Mouse (Mus musculus) G1E (cell line): ENCODE data around the gene Rrp12. TPM values are rescaled to one million over a fixed set of nuclear protein-coding genes. Genes with fewer than 3 reads are reported as not detected.

Experiments used
- ATAC-seq: 2 replicates; pipeline ENCODE4 v1.8.0; 2016; ENCODE audit warnings: mild to moderate bottlenecking; ENCODE audit not compliant: insufficient number of reproducible peaks, poor library complexity, low FRiP score, severe bottlenecking; ENCODE audit errors: extremely low read depth
- DNase-seq: peaks from one replicate; pipeline ENCODE4 v3.0.0; 2012; ENCODE audit warnings: low spot score
- H3K27me3 ChIP-seq: 2 replicates; pipeline ENCODE4 v1.6.1; 2012; ENCODE audit warnings: mild to moderate bottlenecking, low read length, inconsistent platforms; ENCODE audit not compliant: insufficient read depth
- H3K36me3 ChIP-seq: replicated peaks from 2 replicates; pipeline ENCODE3; 2012; ENCODE audit warnings: mild to moderate bottlenecking, inconsistent platforms
- H3K4me1 ChIP-seq: 2 replicates; pipeline ENCODE4 v1.6.1; 2012; ENCODE audit warnings: low read depth, low read length, inconsistent platforms, mixed read lengths; ENCODE audit not compliant: insufficient read depth
- H3K4me3 ChIP-seq: 2 replicates; pipeline ENCODE4 v1.5.1; 2012; ENCODE audit warnings: low read depth, mild to moderate bottlenecking, inconsistent platforms, low read length, moderate library complexity, mixed read lengths
- H3K9me3 ChIP-seq: replicated peaks from 2 replicates; pipeline ENCODE4 v1.6.1; 2012; ENCODE audit warnings: inconsistent platforms
- CTCF ChIP-seq: IDR thresholded peaks from 2 replicates; pipeline ENCODE4 v1.5.1; 2012; ENCODE audit warnings: low read depth, low read length, inconsistent platforms, mixed read lengths
- GATA1 ChIP-seq: IDR thresholded peaks from 2 replicates; pipeline ENCODE4 v1.6.1; 2012; ENCODE audit warnings: borderline replicate concordance, low read length, inconsistent platforms, mixed read lengths
- GATA2 ChIP-seq: IDR thresholded peaks from 2 replicates; pipeline ENCODE4 v1.6.1; 2012; ENCODE audit warnings: low read depth, low read length, inconsistent platforms, borderline replicate concordance
- POLR2AphosphoS5 ChIP-seq: IDR thresholded peaks from 2 replicates; pipeline ENCODE4 v1.6.1; 2012; ENCODE audit warnings: low read depth, low read length, inconsistent platforms; ENCODE audit not compliant: insufficient replicate concordance
- TAL1 ChIP-seq: conservative IDR thresholded peaks from 2 replicates; pipeline ENCODE4 v1.6.1; 2012; ENCODE audit warnings: low read depth, low read length, inconsistent platforms, mixed read lengths
- polyA plus RNA-seq: library from polyadenylated mRNA; stranded (reverse); fragments of >175 nt; gene quantifications from 2 replicates; pipeline ENCODE4 v1.2.3, GENCODE M21; 2012
- total RNA-seq, 2 experiments: library from RNA; stranded (forward) in 1 of 2; stranded (reverse) in 1 of 2; fragments of 200-1000 nt in 1 of 2; fragments of >200 nt in 1 of 2; fragmentation: Nextera tagmentation in 1 of 2; gene quantifications; 2 replicates each; pipeline ENCODE4 v1.2.3; 2014 to 2017

Rrp12 gene
- total and polyA plus RNA-seq, 3 experiments, result 14.9 to 33.8 (median 16.5) TPM

DNA sequence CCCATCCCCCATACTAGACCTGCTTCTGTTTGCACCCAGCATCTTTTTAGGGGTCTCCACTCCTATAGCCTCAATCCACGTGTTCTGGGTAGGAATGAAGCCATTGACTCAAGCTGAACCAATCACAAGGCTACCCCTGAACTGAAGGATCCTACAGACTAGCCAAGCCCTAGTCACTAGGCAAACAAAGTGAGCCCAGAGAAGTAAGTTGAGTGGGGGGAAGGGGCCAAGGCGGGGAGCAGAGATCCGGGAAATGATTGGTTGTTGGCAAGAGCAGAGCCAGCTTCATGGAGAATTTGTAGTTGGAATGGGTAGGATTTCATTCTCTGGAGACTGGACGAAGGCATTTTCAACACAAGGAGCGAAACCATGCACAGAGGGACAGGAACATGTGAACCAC is 79.1 kb downstream of the Rrp12 start:
- H3K36me3 ChIP-seq, result no peaks in the 10 kb centered on the region
- H3K4me3 ChIP-seq, result no peak overlapping the region
- H3K4me1 ChIP-seq, result peaks cover 13% of the 10 kb centered on the region
- no peak for TF ChIP-seq GATA1
- no peak for TF ChIP-seq CTCF
- TF ChIP-seq GATA2, result no peak
- no peak for TF ChIP-seq TAL1
- no peak for TF ChIP-seq POLR2AphosphoS5
- no peak for ATAC-seq
- no peaks in the 10 kb centered on the region for H3K27me3 ChIP-seq
- DNase-seq, result no peak
- peaks cover 4% of the 10 kb centered on the region for H3K9me3 ChIP-seq

DNA sequence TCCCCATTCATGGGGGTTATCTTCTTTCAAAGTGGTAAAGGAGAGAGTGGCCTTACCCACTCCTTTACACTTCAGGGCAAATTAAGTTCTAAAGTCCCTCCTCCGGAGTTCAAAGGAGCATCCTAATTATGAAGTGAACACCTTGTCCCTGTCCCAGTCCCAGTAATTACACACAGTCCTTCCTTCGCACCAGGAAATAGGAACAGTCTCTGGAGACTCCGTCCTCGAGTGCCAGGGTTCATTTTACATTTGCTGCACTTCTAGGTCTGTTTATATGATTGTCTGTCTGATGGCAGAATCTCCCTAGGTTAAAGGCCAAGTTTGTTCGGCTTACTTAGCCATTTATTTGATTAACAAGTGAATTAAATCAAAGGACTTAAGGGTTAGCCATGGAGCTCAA is 79.6 kb downstream of the Rrp12 start:
- TF ChIP-seq POLR2AphosphoS5, result no peak
- TF ChIP-seq GATA2, result no peak
- TF ChIP-seq TAL1, result no peak
- TF ChIP-seq GATA1, result no peak
- TF ChIP-seq CTCF, result no peak
- H3K36me3 ChIP-seq, result no peaks in the 10 kb centered on the region
- H3K9me3 ChIP-seq, result peaks cover 4% of the 10 kb centered on the region
- no peak for DNase-seq
- H3K4me1 ChIP-seq, result peaks cover 13% of the 10 kb centered on the region
- no peak overlapping the region for H3K4me3 ChIP-seq
- no peak for ATAC-seq
- no peaks in the 10 kb centered on the region for H3K27me3 ChIP-seq

DNA sequence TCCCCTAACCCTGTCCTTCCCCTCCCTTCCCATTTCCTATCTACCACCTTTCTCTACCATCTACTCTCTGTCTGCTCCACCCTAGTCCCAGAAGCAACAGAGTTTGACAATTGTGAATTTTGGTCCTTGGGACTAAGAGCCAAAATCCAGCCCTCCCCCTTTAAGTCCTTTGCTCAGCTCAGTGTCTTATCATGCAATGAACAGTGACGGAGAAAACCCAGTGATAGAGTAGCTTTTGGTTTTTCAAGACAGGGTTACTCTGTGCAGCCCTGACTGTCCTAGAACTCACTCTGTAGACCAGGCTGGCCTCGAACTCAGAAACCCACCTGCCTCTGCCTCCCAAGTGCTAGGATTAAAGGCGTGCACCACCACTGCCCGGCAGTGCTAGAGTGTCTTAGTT is 82.6 kb downstream of the Rrp12 start:
- Histone ChIP-seq H3K9me3 (peaks cover 4% of the 10 kb centered on the region), H3K4me3 (no peak overlapping the region), H3K4me1 (peaks cover 13% of the 10 kb centered on the region), H3K36me3 (no peaks in the 10 kb centered on the region), H3K27me3 (no peaks in the 10 kb centered on the region)
- TF ChIP-seq TAL1, result no peak
- TF ChIP-seq CTCF, result no peak
- no peak for TF ChIP-seq GATA2
- no peak for TF ChIP-seq POLR2AphosphoS5
- no peak for TF ChIP-seq GATA1
- DNase-seq, result no peak
- no peak for ATAC-seq

Other genes starting within 250 kb of the Rrp12 start
- gene Slit1, start 152.5 kb downstream of the Rrp12 start, total RNA-seq (2014; fragmentation: Nextera tagmentation), result not detected in 2 replicates
- 0.11 TPM in 1 of 2 replicates, not detected in the other for gene Slit1, start 152.5 kb downstream of the Rrp12 start, total RNA-seq (2017)
- gene Slit1, start 152.5 kb downstream of the Rrp12 start, polyA plus RNA-seq, result 0.04 TPM in 1 of 2 replicates, not detected in the other
- gene Arhgap19, start 94.1 kb downstream of the Rrp12 start, total RNA-seq (2014; fragmentation: Nextera tagmentation), result 66.1 and 95.6 TPM in 2 replicates
- 41.0 and 46.9 TPM in 2 replicates for gene Arhgap19, start 94.1 kb downstream of the Rrp12 start, total RNA-seq (2017)
- 6.9 and 9.0 TPM in 2 replicates for gene Arhgap19, start 94.1 kb downstream of the Rrp12 start, polyA plus RNA-seq
- 11.4 and 13.5 TPM in 2 replicates for gene Frat1, start 66.2 kb downstream of the Rrp12 start, total RNA-seq (2014; fragmentation: Nextera tagmentation)
- 17.9 and 19.8 TPM in 2 replicates for gene Frat1, start 66.2 kb downstream of the Rrp12 start, total RNA-seq (2017)
- 41.1 and 52.6 TPM in 2 replicates for gene Frat1, start 66.2 kb downstream of the Rrp12 start, polyA plus RNA-seq
- 15.3 and 17.8 TPM in 2 replicates for gene Frat2, start 48.0 kb downstream of the Rrp12 start, total RNA-seq (2014; fragmentation: Nextera tagmentation)
- 23.4 and 30.4 TPM in 2 replicates for gene Frat2, start 48.0 kb downstream of the Rrp12 start, total RNA-seq (2017)
- gene Frat2, start 48.0 kb downstream of the Rrp12 start, polyA plus RNA-seq, result 42.6 and 60.2 TPM in 2 replicates
- 910 and 922 TPM in 2 replicates for gene Pgam1, start 15.8 kb upstream of the Rrp12 start, total RNA-seq (2014; fragmentation: Nextera tagmentation)
- gene Pgam1, start 15.8 kb upstream of the Rrp12 start, total RNA-seq (2017), result 501 and 541 TPM in 2 replicates
- 573 and 600 TPM in 2 replicates for gene Pgam1, start 15.8 kb upstream of the Rrp12 start, polyA plus RNA-seq
- gene Exosc1, start 37.2 kb upstream of the Rrp12 start, total RNA-seq (2014; fragmentation: Nextera tagmentation), result 81.0 and 95.9 TPM in 2 replicates
- gene Exosc1, start 37.2 kb upstream of the Rrp12 start, total RNA-seq (2017), result 50.2 and 52.2 TPM in 2 replicates
- 20.3 and 29.3 TPM in 2 replicates for gene Exosc1, start 37.2 kb upstream of the Rrp12 start, polyA plus RNA-seq
- 36.7 and 45.4 TPM in 2 replicates for gene Zdhhc16, start 37.3 kb upstream of the Rrp12 start, total RNA-seq (2014; fragmentation: Nextera tagmentation)
- gene Zdhhc16, start 37.3 kb upstream of the Rrp12 start, total RNA-seq (2017), result 27.8 and 29.7 TPM in 2 replicates
- gene Zdhhc16, start 37.3 kb upstream of the Rrp12 start, polyA plus RNA-seq, result 25.6 and 34.0 TPM in 2 replicates
- gene Mms19, start 85.0 kb upstream of the Rrp12 start, total RNA-seq (2014; fragmentation: Nextera tagmentation), result 27.5 and 39.4 TPM in 2 replicates
- 26.2 and 31.7 TPM in 2 replicates for gene Mms19, start 85.0 kb upstream of the Rrp12 start, total RNA-seq (2017)
- gene Mms19, start 85.0 kb upstream of the Rrp12 start, polyA plus RNA-seq, result 16.1 and 17.4 TPM in 2 replicates
- 2.6 and 19.9 TPM in 2 replicates for gene Ubtd1, start 85.6 kb upstream of the Rrp12 start, total RNA-seq (2014; fragmentation: Nextera tagmentation)
- gene Ubtd1, start 85.6 kb upstream of the Rrp12 start, total RNA-seq (2017), result 4.8 and 7.7 TPM in 2 replicates
- gene Ubtd1, start 85.6 kb upstream of the Rrp12 start, polyA plus RNA-seq, result 4.0 and 4.2 TPM in 2 replicates
- not detected in 2 replicates for gene Ankrd2, start 139.8 kb upstream of the Rrp12 start, total RNA-seq (2014; fragmentation: Nextera tagmentation)
- gene Ankrd2, start 139.8 kb upstream of the Rrp12 start, total RNA-seq (2017), result 0.23 TPM in 1 of 2 replicates, not detected in the other
- not detected in 2 replicates for gene Ankrd2, start 139.8 kb upstream of the Rrp12 start, polyA plus RNA-seq
- gene Hoga1, start 149.4 kb upstream of the Rrp12 start, total RNA-seq (2014; fragmentation: Nextera tagmentation), result not detected in 2 replicates
- not detected in 2 replicates for gene Hoga1, start 149.4 kb upstream of the Rrp12 start, total RNA-seq (2017)
- not detected in 2 replicates for gene Hoga1, start 149.4 kb upstream of the Rrp12 start, polyA plus RNA-seq
- gene 4933411K16Rik, start 156.1 kb upstream of the Rrp12 start, total RNA-seq (2014; fragmentation: Nextera tagmentation), result not detected in 2 replicates
- gene 4933411K16Rik, start 156.1 kb upstream of the Rrp12 start, total RNA-seq (2017), result not detected in 2 replicates
- not detected in 2 replicates for gene 4933411K16Rik, start 156.1 kb upstream of the Rrp12 start, polyA plus RNA-seq
- gene Morn4, start 190.2 kb upstream of the Rrp12 start, total RNA-seq (2014; fragmentation: Nextera tagmentation), result not detected in 2 replicates
- gene Morn4, start 190.2 kb upstream of the Rrp12 start, total RNA-seq (2017), result 0.27 and 0.29 TPM in 2 replicates
- gene Morn4, start 190.2 kb upstream of the Rrp12 start, polyA plus RNA-seq, result 0.23 and 0.35 TPM in 2 replicates
- 8.5 and 10.7 TPM in 2 replicates for gene Pi4k2a, start 194.3 kb upstream of the Rrp12 start, total RNA-seq (2014; fragmentation: Nextera tagmentation)
- gene Pi4k2a, start 194.3 kb upstream of the Rrp12 start, total RNA-seq (2017), result 5.5 and 6.3 TPM in 2 replicates
- gene Pi4k2a, start 194.3 kb upstream of the Rrp12 start, polyA plus RNA-seq, result 13.8 and 14.5 TPM in 2 replicates
- gene Avpi1, start 232.9 kb upstream of the Rrp12 start, total RNA-seq (2014; fragmentation: Nextera tagmentation), result 2.8 and 5.1 TPM in 2 replicates
- 2.2 and 5.2 TPM in 2 replicates for gene Avpi1, start 232.9 kb upstream of the Rrp12 start, total RNA-seq (2017)
- gene Avpi1, start 232.9 kb upstream of the Rrp12 start, polyA plus RNA-seq, result 12.6 and 15.2 TPM in 2 replicates